Mouse (Mus musculus) retina, postnatal 7 days (tissue): Measurements from ENCODE around the gene Acr.

Source experiments
- DNase-seq: peaks from one replicate; pipeline ENCODE4 v3.0.0-alpha.2; 2012; ENCODE audit warnings: low read depth, low spot score

Acr gene

GRCm38 (mm10) chr15:89622312-89622958, 54.3 kb downstream of the Acr start:
- DNase-seq: peak; percentile 43

DNA sequence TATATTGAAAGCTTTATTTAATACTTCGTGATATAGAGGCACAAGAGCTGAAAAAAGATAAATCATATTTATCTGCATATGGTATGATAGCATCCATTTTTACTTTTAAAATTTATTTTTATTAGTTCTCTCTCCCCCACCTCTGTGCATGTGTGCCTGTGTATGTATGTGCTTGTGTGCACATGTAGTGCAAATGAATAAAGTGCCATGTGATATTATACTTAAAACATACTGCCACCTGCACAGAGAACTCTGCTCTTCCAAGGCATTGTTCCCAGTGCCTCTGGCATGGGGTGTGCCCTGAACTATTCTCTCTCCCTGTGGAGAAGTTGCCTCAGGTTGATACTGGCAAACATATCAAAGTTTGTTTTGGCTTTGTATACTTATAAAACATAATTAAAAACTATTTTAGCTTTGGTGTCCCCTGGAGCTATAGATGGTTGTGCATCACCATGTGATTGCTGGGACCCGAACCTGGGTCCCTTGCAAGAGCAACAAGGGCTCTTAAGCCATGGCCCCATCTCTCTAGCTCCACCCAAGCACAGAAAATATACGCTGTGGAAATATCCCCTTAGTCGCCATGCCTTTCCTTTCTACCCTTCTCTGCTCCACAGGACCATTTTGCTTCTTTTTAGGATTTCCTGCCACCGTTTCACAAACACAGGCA, 55.0 kb downstream of the Acr start:
- DNase-seq: no peak

DNA sequence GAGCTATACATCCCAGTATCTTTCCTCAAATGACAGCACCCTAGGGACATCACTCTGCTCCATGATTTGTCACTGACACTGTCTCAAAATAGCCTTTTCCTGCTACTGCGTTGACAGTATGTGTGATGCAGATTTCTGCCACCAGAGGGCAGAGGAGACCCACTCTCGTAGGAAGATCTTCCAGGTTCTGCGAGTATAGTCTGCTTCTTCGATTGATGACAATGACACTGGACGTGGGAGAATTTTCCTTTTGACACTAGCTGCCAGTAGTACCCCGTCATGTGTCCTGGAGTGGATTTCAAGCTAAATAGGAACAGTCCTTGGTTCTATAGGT, 55.5 kb downstream of the Acr start:
- peak; percentile 60 for DNase-seq
